Mouse (Mus musculus) T-helper 1 cell (primary cell): ENCODE data around the gene Scgb2a2.
"Not testable (repeated sequence)": the region's sequence is repeated elsewhere in the genome, so short reads cannot be mapped to it uniquely, and the experiment has no call there.

Source experiments
- in situ Hi-C: fragments of 300-600 bp; cut with MboI, MseI; formaldehyde crosslinking; loops from one replicate; pipeline ENCODE4 v1.15.1; 2025; ENCODE audit warnings: high pct_unique_total_duplicates

Gene Scgb2a2

GRCm38 (mm10) chr19:9847262-9847661, at the start of gene Scgb2a2:
Gene Scgb2a2 (plus strand): TSS chr19:9847562.
- in situ Hi-C loops: no loop called here

GRCm38 (mm10) chr19:9836581-9837340, 10.6 kb upstream of the Scgb2a2 start:
- in situ Hi-C loops: not testable (repeated sequence)

- in situ Hi-C loops: no loop called here
These were observed 10.0 kb upstream of the Scgb2a2 start for GRCm38 (mm10) chr19:9837341-9837715.

GRCm38 (mm10) chr19:9849368-9850075, 2.2 kb downstream of the Scgb2a2 start:
- in situ Hi-C loops: not testable (repeated sequence)

GRCm38 (mm10) chr19:9860821-9861220, 13.5 kb downstream of the Scgb2a2 start:
- in situ Hi-C loops: not testable (repeated sequence)

- in situ Hi-C loops: no loop called here
These were observed 17.5 kb downstream of the Scgb2a2 start for GRCm38 (mm10) chr19:9864856-9865255.

- in situ Hi-C loops: no loop called here
These were observed 18.1 kb downstream of the Scgb2a2 start for GRCm38 (mm10) chr19:9865466-9865865.

GRCm38 (mm10) chr19:9878186-9878835, 30.9 kb downstream of the Scgb2a2 start:
- in situ Hi-C loops: loop anchor here (5.0 to 25.0 kb wide), 2 partner anchors 49 to 1041 kb away; partner anchors contain the start of genes AC129217.1, Bscl2 and Gng3

GRCm38 (mm10) chr19:9886348-9886747, 39.0 kb downstream of the Scgb2a2 start:
- in situ Hi-C loops: loop anchor here (25.0 kb wide), 1 partner anchor 1049 kb away; the partner anchor contains the start of genes AC129217.1, Bscl2 and Gng3

GRCm38 (mm10) chr19:9886771-9887170, 39.4 kb downstream of the Scgb2a2 start:
- in situ Hi-C loops: loop anchor here (25.0 kb wide), 1 partner anchor 1049 kb away; the partner anchor contains the start of genes AC129217.1, Bscl2 and Gng3

GRCm38 (mm10) chr19:9896067-9896466, 48.7 kb downstream of the Scgb2a2 start:
- in situ Hi-C loops: loop anchor here (25.0 kb wide), 1 partner anchor 1059 kb away; the partner anchor contains the start of genes AC129217.1, Bscl2 and Gng3

- in situ Hi-C loops: loop anchor here (25.0 kb wide), 1 partner anchor 1061 kb away; the partner anchor contains the start of genes AC129217.1, Bscl2 and Gng3
These were observed 51.1 kb downstream of the Scgb2a2 start for GRCm38 (mm10) chr19:9898339-9899066.

GRCm38 (mm10) chr19:9899072-9899779, 51.9 kb downstream of the Scgb2a2 start, which contains the start of gene Incenp:
Gene Incenp (minus strand): TSS chr19:9899551.
- in situ Hi-C loops: loop anchor here (25.0 kb wide), 1 partner anchor 1062 kb away; the partner anchor contains the start of genes AC129217.1, Bscl2 and Gng3

GRCm38 (mm10) chr19:9899780-9900146, 52.4 kb downstream of the Scgb2a2 start:
- in situ Hi-C loops: loop anchor here (25.0 kb wide), 2 partner anchors 288 to 1062 kb away; partner anchors contain the start of genes AC129217.1, Bscl2, Fads1 and Gng3

GRCm38 (mm10) chr19:9900696-9901095, 53.3 kb downstream of the Scgb2a2 start:
- in situ Hi-C loops: loop anchor here (25.0 kb wide), 1 partner anchor 287 kb away; the partner anchor contains the start of gene Fads1
